Mouse (Mus musculus): ENCODE measurements around the gene Gid4. TPM values are rescaled to one million over a fixed set of nuclear protein-coding genes. Genes with fewer than 3 reads are reported as not detected.
"Not testable (repeated sequence)": the region's sequence is repeated elsewhere in the genome, so short reads cannot be mapped to it uniquely, and the experiment has no call there.

Gid4 gene
- polyA plus RNA-seq, 1 experiment from 2014 or later = 34.3 TPM

DNA sequence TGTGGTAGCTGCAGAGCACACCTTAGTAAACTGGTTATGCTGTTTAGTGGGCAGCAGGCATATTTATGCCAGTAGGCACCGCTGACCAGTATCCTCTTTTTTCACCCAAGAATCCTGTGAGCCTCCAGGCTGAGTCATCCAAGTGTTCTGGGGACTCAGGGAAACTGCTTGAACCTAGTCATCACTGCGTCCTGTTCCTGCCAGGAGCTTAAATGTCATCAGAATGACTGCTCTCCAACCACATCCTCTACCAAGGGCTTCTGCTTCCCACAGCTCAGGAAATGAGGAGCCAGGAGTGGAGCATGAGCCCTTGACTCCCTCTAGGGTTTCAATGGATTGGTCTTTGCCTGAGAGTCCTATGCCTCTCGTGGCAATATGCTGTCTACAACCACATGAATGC, 19.7 kb downstream of the Gid4 start:
- Histone ChIP-seq H3K4me2 (no peak overlapping the region), H3K9ac (no peak overlapping the region), H3K27me3 (no peaks in the 10 kb centered on the region), H3K27ac (no peak overlapping the region), H3K4me3 (replicated peaks) (no peak overlapping the region), H3K9me3 (no peaks in the 10 kb centered on the region), H3K36me3 (replicated peaks) (peaks cover 71% of the 10 kb centered on the region), H3K4me1 (no peaks in the 10 kb centered on the region)
- no peak for ATAC-seq (ENCODE audit: low FRiP score)
- WGBS = 93% methylated on average over 3 of the region's 3 CpGs

DNA sequence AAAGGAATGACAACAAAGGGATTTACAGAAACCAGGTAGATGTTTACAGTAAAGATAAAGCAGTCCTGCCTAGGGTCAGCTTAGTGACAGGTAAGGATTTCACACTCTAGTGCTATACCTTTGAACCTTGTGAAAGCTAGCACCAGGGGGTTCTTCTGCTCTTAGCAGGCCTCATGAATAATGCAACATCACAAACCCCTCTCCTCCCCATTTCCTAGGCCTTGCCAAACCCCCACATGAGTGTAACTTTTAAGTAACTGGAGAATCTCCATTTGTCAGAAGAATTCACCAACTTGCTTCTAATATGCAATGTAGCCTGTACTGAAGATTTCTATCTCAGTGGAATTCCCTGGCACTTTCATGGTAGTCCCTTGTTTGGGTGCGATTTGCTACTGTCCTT, 22.7 kb downstream of the Gid4 start:
- not testable (repeated sequence) for H3K4me2 ChIP-seq; ATAC-seq (ENCODE audit: low FRiP score); H3K9me3 ChIP-seq; H3K4me1 ChIP-seq; H3K4me3 ChIP-seq (replicated peaks); H3K27me3 ChIP-seq; H3K9ac ChIP-seq; H3K27ac ChIP-seq
- peaks cover 79% of the 10 kb centered on the region for H3K36me3 ChIP-seq (replicated peaks)
- WGBS = 29% methylated on average over 1 of the region's 1 CpGs

DNA sequence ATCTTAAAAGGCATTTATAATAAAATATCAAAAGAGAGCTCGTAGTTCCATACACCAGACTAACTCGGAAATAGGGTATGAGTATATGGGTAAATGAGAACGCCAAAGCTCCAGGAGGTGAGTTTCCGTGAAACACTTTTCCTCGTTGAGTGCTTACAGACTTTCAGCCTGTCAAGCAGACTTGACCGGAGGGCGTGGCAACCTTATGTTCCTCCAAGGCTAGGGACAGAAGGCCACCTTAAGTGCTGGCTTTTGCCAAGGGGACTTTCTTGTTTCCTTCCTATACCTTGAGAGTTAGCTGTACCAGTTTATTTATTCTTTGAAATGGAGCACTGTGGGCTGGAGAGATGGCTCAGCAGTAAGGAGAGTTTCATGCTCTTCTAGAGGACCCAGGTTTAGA, 23.2 kb downstream of the Gid4 start:
- Histone ChIP-seq H3K4me1 (no peaks in the 10 kb centered on the region), H3K27ac (no peak overlapping the region), H3K9me3 (no peaks in the 10 kb centered on the region), H3K4me3 (replicated peaks) (no peak overlapping the region), H3K9ac (no peak overlapping the region), H3K36me3 (replicated peaks) (peaks cover 74% of the 10 kb centered on the region), H3K4me2 (no peak overlapping the region), H3K27me3 (no peaks in the 10 kb centered on the region)
- no peak for ATAC-seq (ENCODE audit: low FRiP score)
- WGBS = 43% methylated on average over 7 of the region's 7 CpGs

DNA sequence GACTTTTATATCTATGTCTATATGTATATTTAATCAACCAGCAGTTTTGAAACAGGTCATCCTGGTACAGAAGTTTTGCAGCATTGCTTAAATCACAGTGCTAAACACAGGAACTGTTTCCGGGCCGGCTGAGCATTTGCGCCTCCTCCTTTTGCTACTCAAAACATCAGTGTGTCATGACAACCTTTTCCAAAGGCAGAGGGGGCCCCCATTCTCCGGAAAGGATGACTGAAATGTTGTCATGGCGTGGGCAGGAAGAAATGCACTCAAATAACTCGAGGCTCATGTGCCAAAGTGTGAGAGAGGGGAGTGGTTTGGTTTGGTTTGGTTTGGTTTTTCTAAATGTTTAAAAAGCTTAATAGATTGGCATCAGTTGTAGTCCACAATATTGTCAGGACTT, 26.0 kb downstream of the Gid4 start:
- Histone ChIP-seq H3K27me3 (no peaks in the 10 kb centered on the region), H3K4me1 (no peaks in the 10 kb centered on the region), H3K4me3 (replicated peaks) (no peak overlapping the region), H3K27ac (no peak overlapping the region), H3K9me3 (no peaks in the 10 kb centered on the region), H3K9ac (no peak overlapping the region), H3K4me2 (no peak overlapping the region), H3K36me3 (replicated peaks) (peaks cover 51% of the 10 kb centered on the region)
- 90% methylated on average over 6 of the region's 6 CpGs for WGBS
- ATAC-seq (ENCODE audit: low FRiP score) = no peak

DNA sequence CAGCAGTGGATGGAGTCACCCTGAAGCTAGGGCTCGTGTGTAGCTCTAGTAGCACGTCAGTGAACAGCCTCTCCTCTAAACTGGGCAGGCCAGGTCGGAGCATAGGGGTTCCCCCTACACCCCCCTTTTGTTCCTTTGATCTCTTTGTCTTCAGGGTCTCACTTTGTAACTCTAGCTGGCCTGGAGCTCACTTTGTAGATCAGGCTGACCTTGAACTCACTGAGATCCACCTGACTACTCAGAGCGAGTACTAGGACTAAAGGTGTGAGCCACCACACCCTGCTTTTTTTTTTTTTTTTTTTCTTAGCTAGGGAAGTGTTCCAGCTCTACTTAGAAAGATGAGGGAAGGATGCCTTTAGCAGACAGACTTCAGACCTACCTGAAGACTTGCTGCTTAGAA, 27.1 kb downstream of the Gid4 start:
- no peak overlapping the region for H3K4me2 ChIP-seq
- no peak overlapping the region for H3K27ac ChIP-seq
- WGBS = 84% methylated on average over 4 of the region's 4 CpGs
- no peaks in the 10 kb centered on the region for H3K27me3 ChIP-seq
- no peak for ATAC-seq (ENCODE audit: low FRiP score)
- H3K4me1 ChIP-seq = no peaks in the 10 kb centered on the region
- H3K9me3 ChIP-seq = no peaks in the 10 kb centered on the region
- no peak overlapping the region for H3K4me3 ChIP-seq (replicated peaks)
- H3K36me3 ChIP-seq (replicated peaks) = peaks cover 40% of the 10 kb centered on the region
- no peak overlapping the region for H3K9ac ChIP-seq

DNA sequence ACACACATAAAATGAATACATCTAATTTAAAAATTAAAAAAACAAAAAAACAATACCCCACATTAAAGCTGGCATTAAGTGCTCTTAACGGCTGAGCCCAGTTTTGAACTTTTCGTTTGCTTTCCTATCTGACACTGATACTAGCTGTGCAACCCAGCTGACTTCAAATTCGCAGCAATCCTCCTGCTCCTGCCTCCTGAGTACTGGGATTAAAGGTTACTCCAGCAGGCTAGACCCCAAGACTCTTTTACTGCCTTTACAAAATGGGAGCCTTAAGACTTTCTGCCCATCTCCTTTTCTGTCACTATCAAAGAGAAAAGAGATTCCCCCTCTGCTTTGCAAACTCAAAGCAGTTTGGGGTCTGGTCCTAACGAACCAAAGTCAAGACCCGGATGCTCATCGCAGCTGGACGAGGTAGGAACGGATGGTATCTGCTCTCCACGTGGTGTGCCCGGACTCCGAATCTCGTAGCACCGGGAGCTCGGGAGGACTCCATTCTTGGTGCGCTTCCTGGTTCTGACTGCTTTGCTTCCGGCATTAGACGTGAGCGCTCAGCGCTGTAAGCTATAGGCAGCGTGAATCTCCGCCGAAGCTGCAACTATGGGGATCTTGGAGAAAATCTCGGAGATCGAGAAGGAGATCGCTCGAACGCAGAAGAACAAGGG, 37.3 kb downstream of the Gid4 start, which contains the start of gene Drg2:
Drg2 (plus strand) TSS at position 512 of the 665 bp plus-strand sequence.
- 6% methylated on average over 27 of the region's 27 CpGs for WGBS

DNA sequence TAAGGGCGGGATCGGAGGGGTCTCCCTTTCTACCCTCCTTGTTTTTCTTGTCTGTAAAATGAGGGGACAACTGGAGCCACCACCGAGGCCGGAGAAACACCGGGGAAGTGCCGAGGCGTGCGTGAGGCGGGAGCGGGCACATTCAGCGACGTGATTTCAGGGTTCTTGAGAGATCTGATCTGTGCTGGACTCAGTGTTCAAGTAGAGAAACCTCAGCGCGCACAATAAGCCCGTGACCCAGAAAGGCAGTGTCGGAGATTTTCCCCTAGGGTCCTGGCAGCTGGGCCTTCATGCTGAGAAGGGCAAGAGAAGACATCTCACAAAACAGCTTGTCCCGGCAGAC, 37.8 kb downstream of the Gid4 start:
- Histone ChIP-seq H3K4me1 (peaks cover 16% of the 10 kb centered on the region), H3K36me3 (replicated peaks) (peaks cover 36% of the 10 kb centered on the region), H3K9me3 (no peaks in the 10 kb centered on the region), H3K9ac (peak overlapping the region; percentile 83), H3K27me3 (no peaks in the 10 kb centered on the region), H3K27ac (peak overlapping the region; percentile 19; the same call in 1 of the 2 replicates), H3K4me2 (peak overlapping the region; percentile 95), H3K4me3 (replicated peaks) (peak overlapping the region; percentile 80)
- WGBS = under 1% methylated on average over 17 of the region's 17 CpGs
- peak; percentile 30; the same call in 1 of the 2 replicates for ATAC-seq (ENCODE audit: low FRiP score)

More for the DNA sequence above, 37.3 kb downstream of the Gid4 start, which contains the start of gene Drg2:
- peaks cover 31% of the 10 kb centered on the region for H3K36me3 ChIP-seq (replicated peaks)
- peak within 1 kb of the TSS; percentile 83 for H3K9ac ChIP-seq
- H3K27ac ChIP-seq = peak within 1 kb of the TSS; percentile 19; the same call in 1 of the 2 replicates
- peak; percentile 95 for ATAC-seq (ENCODE audit: low FRiP score)
- H3K9me3 ChIP-seq = no peaks in the 10 kb centered on the region
- peak within 1 kb of the TSS; percentile 80 for H3K4me3 ChIP-seq (replicated peaks)
- peak within 1 kb of the TSS; percentile 95 for H3K4me2 ChIP-seq
- H3K4me1 ChIP-seq = peaks cover 16% of the 10 kb centered on the region
- H3K27me3 ChIP-seq = no peaks in the 10 kb centered on the region

DNA sequence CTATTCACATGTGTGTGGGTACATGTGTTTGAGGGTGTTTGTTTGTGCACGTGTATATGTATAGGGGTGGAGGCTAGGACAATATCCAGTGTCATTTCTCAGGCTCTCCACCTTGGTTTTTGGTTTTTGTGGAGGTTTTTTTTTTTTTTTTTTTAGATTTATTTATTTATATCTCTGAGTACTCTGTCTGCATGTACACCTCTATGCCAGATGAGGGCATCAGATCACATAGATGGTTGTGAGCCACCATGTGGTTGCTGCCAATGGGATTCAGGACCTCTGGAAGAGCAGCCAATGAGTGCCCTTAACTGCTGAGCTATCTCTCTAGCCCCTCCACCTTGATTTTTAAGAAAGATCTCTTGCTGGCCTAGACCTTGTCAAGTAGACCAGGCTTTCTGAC, 41.0 kb downstream of the Gid4 start:
- Histone ChIP-seq H3K9me3 (no peaks in the 10 kb centered on the region), H3K9ac (no peak overlapping the region), H3K27me3 (no peaks in the 10 kb centered on the region), H3K4me2 (no peak overlapping the region), H3K27ac (no peak overlapping the region), H3K36me3 (replicated peaks) (peaks cover 68% of the 10 kb centered on the region), H3K4me1 (peaks cover 16% of the 10 kb centered on the region), H3K4me3 (replicated peaks) (no peak overlapping the region)
- ATAC-seq (ENCODE audit: low FRiP score) = no peak
- WGBS = 93% methylated on average over 1 of the region's 1 CpGs

DNA sequence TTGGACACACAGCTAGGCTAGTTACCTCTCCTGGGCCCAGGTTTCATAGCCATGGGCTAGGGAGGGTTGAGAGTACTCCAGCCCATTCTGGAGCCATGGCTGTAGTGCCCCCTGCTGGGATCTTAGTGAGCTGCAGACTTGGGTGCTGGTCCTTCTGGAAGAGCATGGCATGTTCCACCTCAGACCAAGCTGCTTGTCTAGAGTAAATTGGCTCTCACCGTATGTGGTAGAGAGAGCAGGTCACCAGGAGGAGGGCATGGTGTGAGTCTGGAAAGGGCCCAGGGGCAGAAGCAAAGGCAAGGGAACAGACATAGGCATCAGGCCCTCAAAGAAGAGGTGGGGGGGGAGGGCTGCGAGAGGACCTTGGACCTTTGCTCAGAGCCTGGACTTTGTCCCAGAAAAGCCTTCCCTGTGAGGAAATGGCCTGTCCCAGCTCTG, 49.0 kb downstream of the Gid4 start:
- Histone ChIP-seq H3K36me3 (replicated peaks) (peaks cover 95% of the 10 kb centered on the region), H3K4me2 (no peak overlapping the region), H3K9me3 (no peaks in the 10 kb centered on the region), H3K27me3 (no peaks in the 10 kb centered on the region), H3K4me1 (no peaks in the 10 kb centered on the region), H3K27ac (no peak overlapping the region), H3K4me3 (replicated peaks) (no peak overlapping the region), H3K9ac (no peak overlapping the region)
- ATAC-seq (ENCODE audit: low FRiP score) = no peak
- WGBS = 88% methylated on average over 2 of the region's 2 CpGs

DNA sequence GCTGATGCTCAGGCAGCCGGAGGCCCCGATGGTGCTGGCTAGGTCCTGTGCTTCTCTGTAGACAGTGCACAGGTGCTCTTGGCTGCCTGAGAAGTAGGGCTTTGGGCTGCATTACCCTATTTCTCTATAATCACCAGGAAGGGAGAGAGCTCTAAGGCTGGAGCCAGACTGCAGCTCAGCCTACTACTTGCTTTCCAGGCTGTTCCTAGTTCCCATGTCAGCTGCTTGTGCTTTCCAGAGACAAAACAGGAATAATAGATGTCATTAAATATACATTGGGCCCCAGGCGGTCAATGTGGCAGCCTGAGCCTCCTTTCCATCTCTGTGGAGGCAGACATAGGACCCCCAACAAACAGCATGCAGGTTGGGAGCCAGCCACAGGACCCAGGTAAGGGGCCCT, 52.1 kb downstream of the Gid4 start, which contains the start of gene Myo15:
Myo15 (plus strand) TSS at position 301 of the 400 bp plus-strand sequence.
- Histone ChIP-seq H3K36me3 (replicated peaks) (peaks cover 67% of the 10 kb centered on the region), H3K27ac (no peak within 1 kb of the TSS), H3K27me3 (no peaks in the 10 kb centered on the region), H3K4me2 (no peak within 1 kb of the TSS), H3K4me3 (replicated peaks) (no peak within 1 kb of the TSS), H3K9me3 (no peaks in the 10 kb centered on the region), H3K9ac (no peak within 1 kb of the TSS), H3K4me1 (no peaks in the 10 kb centered on the region)
- ATAC-seq (ENCODE audit: low FRiP score) = no peak
- 87% methylated on average over 3 of the region's 3 CpGs for WGBS

DNA sequence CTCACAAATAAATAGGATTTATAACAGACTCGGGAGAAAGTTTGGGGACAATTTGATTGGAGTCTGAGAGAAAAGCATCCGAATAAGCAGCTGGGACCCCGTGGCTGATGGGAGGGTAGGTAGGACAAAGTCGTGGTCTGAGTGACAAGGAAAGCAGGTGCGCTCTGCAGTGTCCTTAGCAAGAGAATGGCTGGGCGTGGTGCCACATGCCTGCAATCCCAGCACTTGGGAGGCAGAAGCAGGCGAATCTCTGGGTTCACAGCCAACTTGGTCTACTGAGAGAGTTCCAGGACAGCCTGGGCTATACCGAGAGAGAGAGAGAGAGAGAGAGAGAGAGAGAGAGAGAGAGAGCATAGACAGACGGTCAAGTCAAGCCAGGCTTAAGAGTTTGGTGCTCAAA, 53.8 kb downstream of the Gid4 start:
- Histone ChIP-seq H3K4me2 (no peak overlapping the region), H3K9ac (no peak overlapping the region), H3K36me3 (replicated peaks) (peaks cover 50% of the 10 kb centered on the region), H3K27ac (no peak overlapping the region), H3K4me1 (no peaks in the 10 kb centered on the region), H3K9me3 (no peaks in the 10 kb centered on the region), H3K4me3 (replicated peaks) (no peak overlapping the region), H3K27me3 (no peaks in the 10 kb centered on the region)
- 82% methylated on average over 9 of the region's 9 CpGs for WGBS
- ATAC-seq (ENCODE audit: low FRiP score) = no peak

DNA sequence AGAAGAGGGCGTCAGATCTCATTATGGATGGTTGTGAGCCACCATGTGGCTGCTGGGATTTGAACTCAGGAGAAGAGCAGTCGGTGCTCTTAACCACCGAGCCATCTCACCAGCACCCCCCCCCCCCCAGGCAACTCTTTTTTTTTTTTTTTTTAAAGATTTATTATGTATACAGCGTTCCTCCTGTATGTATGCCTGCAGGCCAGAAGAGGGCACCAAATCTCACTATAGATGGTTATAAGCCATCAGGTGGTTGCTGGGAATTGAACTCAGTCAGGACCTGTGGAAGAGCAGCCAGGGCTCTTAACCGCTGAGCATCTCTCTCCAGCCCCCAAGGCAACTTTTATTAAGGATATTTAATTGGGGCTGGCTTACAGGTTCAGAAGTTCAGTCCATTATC, 57.6 kb downstream of the Gid4 start:
- H3K36me3 ChIP-seq (replicated peaks) = peaks cover 15% of the 10 kb centered on the region
- no peaks in the 10 kb centered on the region for H3K9me3 ChIP-seq
- H3K27ac ChIP-seq = no peak overlapping the region
- H3K4me2 ChIP-seq = no peak overlapping the region
- 81% methylated on average over 5 of the region's 5 CpGs for WGBS
- H3K9ac ChIP-seq = no peak overlapping the region
- ATAC-seq (ENCODE audit: low FRiP score) = no peak
- H3K27me3 ChIP-seq = no peaks in the 10 kb centered on the region
- no peak overlapping the region for H3K4me3 ChIP-seq (replicated peaks)
- no peaks in the 10 kb centered on the region; the same call in 1 of the 2 replicates for H3K4me1 ChIP-seq

DNA sequence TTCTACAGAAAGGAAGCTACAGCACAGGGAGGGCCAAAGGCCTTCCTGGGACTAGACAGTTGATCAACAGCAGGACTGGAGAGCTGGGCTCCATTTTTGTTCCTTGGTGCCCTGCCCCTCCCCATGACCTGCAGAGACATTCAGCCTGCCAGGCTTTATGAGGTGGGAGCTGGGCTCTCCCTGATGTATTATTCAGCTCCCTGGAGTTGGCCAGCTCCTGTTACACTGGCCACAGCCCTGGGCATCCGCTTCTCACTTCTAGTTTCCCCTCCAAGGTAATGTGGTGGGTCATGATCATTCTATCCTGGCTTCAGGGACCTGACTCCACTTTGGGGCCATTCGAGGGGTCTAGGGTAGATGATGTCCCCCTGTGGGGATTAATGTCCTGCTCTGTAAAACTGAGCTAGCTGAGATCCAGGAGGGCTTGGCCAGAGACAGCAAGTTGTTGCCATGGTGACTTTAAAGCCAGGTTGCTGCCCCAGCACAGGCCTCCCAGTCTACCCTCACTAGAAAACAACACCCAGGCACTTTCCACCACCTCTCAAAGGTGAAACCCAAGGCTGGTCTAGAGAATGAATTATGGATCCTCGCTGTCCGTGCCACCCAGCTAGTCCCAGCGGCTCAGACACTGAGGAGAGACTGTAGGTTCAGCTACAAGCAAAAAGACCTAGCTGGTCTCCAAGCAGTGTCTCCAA, 58.9 kb downstream of the Gid4 start:
- Histone ChIP-seq H3K4me3 (replicated peaks) (no peak overlapping the region), H3K9me3 (no peaks in the 10 kb centered on the region), H3K4me2 (no peak overlapping the region), H3K27ac (no peak overlapping the region), H3K27me3 (no peaks in the 10 kb centered on the region), H3K9ac (no peak overlapping the region), H3K4me1 (no peaks in the 10 kb centered on the region; the same call in 1 of the 2 replicates), H3K36me3 (replicated peaks) (peaks cover 4% of the 10 kb centered on the region; the same call in 1 of the 2 replicates)
- no peak for ATAC-seq (ENCODE audit: low FRiP score)
- 87% methylated on average over 5 of the region's 5 CpGs for WGBS

Measured in forebrain, embryonic 12.5 days (tissue).